Mouse (Mus musculus) embryonic facial prominence, embryonic 11.5 days (tissue): ENCODE measurements around the gene Wdr81. TPM values are rescaled to one million over a fixed set of nuclear protein-coding genes. Genes with fewer than 3 reads are reported as not detected.

Source experiments
- ATAC-seq: fragments of 200-750 bp; cut with Nextera tagmentation; replicated peaks from 2 replicates; pipeline ENCODE4 v1.8.0; 2017; ENCODE audit warnings: low read depth; ENCODE audit not compliant: insufficient number of reproducible peaks, low FRiP score, low TSS enrichment
- DNase-seq: peaks from one replicate; pipeline ENCODE4 v3.0.0-alpha.2; 2015; ENCODE audit warnings: low spot score
- H3K27ac ChIP-seq: fragments of 300-500 bp; sonication (generic); replicated peaks from 2 replicates; pipeline ENCODE4 v1.5.1; 2014; ENCODE audit warnings: mild to moderate bottlenecking, low read depth, low read length, control low read depth
- H3K27me3 ChIP-seq: fragments of 300-500 bp; sonication (generic); 2 replicates; pipeline ENCODE4 v1.6.1; 2014; ENCODE audit warnings: mild to moderate bottlenecking, low read length, moderate library complexity, mixed read lengths; ENCODE audit not compliant: control insufficient read depth, insufficient read depth
- H3K36me3 ChIP-seq: fragments of 300-500 bp; sonication (generic); replicated peaks from 2 replicates; pipeline ENCODE4 v1.6.1; 2014; ENCODE audit warnings: low read depth, mild to moderate bottlenecking, low read length, moderate library complexity, mixed read lengths; ENCODE audit not compliant: control insufficient read depth, insufficient read depth
- H3K4me1 ChIP-seq: fragments of 300-500 bp; sonication (generic); 2 replicates; pipeline ENCODE4 v1.6.1; 2014; ENCODE audit warnings: low read length, mixed read lengths; ENCODE audit not compliant: control insufficient read depth, insufficient read depth
- H3K4me2 ChIP-seq: fragments of 300-500 bp; sonication (generic); 2 replicates; pipeline ENCODE4 v1.6.1; 2014; ENCODE audit warnings: low read depth, mild to moderate bottlenecking, control low read depth, low read length, moderate library complexity
- H3K4me3 ChIP-seq: fragments of 300-500 bp; sonication (generic); 2 replicates; pipeline ENCODE4 v1.5.1; 2014; ENCODE audit warnings: low read depth, low read length, control low read depth
- H3K9ac ChIP-seq: fragments of 300-500 bp; sonication (generic); replicated peaks from 2 replicates; pipeline ENCODE4 v1.6.1; 2014; ENCODE audit warnings: mild to moderate bottlenecking, control low read depth, low read length
- H3K9me3 ChIP-seq: fragments of 300-500 bp; sonication (generic); replicated peaks from 2 replicates; pipeline ENCODE4 v1.6.1; 2016; ENCODE audit warnings: mild to moderate bottlenecking, low read length, inconsistent platforms, mixed read lengths; ENCODE audit not compliant: control insufficient read depth
- WGBS: fragments of 180-500 bp; shearing (Covaris S2); extraction: QIAGEN DNeasy Blood & Tissue Kit; methylation state at CpG from one replicate; pipeline ENCODE4 v1.1.7; 2014; 5-methylcytosine and 5-hydroxymethylcytosine counted together
- polyA plus RNA-seq: library from polyadenylated mRNA; unstranded; fragments of >200 nt; fragmentation: Nextera tagmentation; extraction: Ambion mirVana; gene quantifications from 2 replicates; pipeline ENCODE4 v1.2.1, GENCODE M21; 2014

Gene Wdr81
- polyA plus RNA-seq, 1 experiment from 2014 or later, result 2.3 TPM

GRCm38 (mm10) chr11:75410591-75410990 lies 43.9 kb downstream of the Wdr81 start:
- Histone ChIP-seq H3K36me3 (no peaks in the 10 kb centered on the region; the same call in 1 of the 2 replicates), H3K27ac (no peak overlapping the region), H3K9ac (no peak overlapping the region), H3K4me1 (no peaks in the 10 kb centered on the region), H3K9me3 (no peaks in the 10 kb centered on the region), H3K27me3 (no peaks in the 10 kb centered on the region), H3K4me2 (no peak overlapping the region), H3K4me3 (no peak overlapping the region)
- WGBS, result 93% methylated on average over 7 of the region's 7 CpGs
- DNase-seq, result no peak
- ATAC-seq, result no peak

- H3K27ac ChIP-seq, result no peak overlapping the region
- no peaks in the 10 kb centered on the region for H3K4me1 ChIP-seq
- no peaks in the 10 kb centered on the region; the same call in 1 of the 2 replicates for H3K36me3 ChIP-seq
- no peak overlapping the region for H3K9ac ChIP-seq
- no peaks in the 10 kb centered on the region for H3K27me3 ChIP-seq
- no peak overlapping the region for H3K4me2 ChIP-seq
- no peak overlapping the region for H3K4me3 ChIP-seq
- no peaks in the 10 kb centered on the region for H3K9me3 ChIP-seq
- WGBS, result 83% methylated on average over 17 of the region's 17 CpGs
- DNase-seq (no peak), ATAC-seq (no peak)
Observed at GRCm38 (mm10) chr11:75409679-75410575, 44.6 kb downstream of the Wdr81 start.

GRCm38 (mm10) chr11:75406865-75407264 lies 47.7 kb downstream of the Wdr81 start:
- Histone ChIP-seq H3K36me3 (no peaks in the 10 kb centered on the region; the same call in none of the 2 replicates), H3K4me1 (no peaks in the 10 kb centered on the region), H3K4me3 (no peak overlapping the region), H3K27ac (no peak overlapping the region), H3K9ac (no peak overlapping the region), H3K27me3 (no peaks in the 10 kb centered on the region), H3K4me2 (no peak overlapping the region), H3K9me3 (no peaks in the 10 kb centered on the region)
- WGBS, result 35% methylated on average over 3 of the region's 3 CpGs
- DNase-seq, result peak; percentile 48
- ATAC-seq, result no peak

- Histone ChIP-seq H3K9me3 (no peaks in the 10 kb centered on the region), H3K9ac (no peak overlapping the region), H3K4me1 (no peaks in the 10 kb centered on the region), H3K4me2 (no peak overlapping the region), H3K27ac (no peak overlapping the region), H3K36me3 (no peaks in the 10 kb centered on the region; the same call in none of the 2 replicates), H3K27me3 (no peaks in the 10 kb centered on the region), H3K4me3 (no peak overlapping the region)
- WGBS, result 74% methylated on average over 4 of the region's 4 CpGs
- no peak for ATAC-seq
- DNase-seq, result no peak
Observed at GRCm38 (mm10) chr11:75406104-75406503, 48.4 kb downstream of the Wdr81 start.

- H3K36me3 ChIP-seq, result no peaks in the 10 kb centered on the region; the same call in 1 of the 2 replicates
- H3K4me1 ChIP-seq, result no peaks in the 10 kb centered on the region
- no peak overlapping the region for H3K27ac ChIP-seq
- no peaks in the 10 kb centered on the region for H3K27me3 ChIP-seq
- no peak overlapping the region for H3K4me3 ChIP-seq
- H3K9me3 ChIP-seq, result no peaks in the 10 kb centered on the region
- no peak overlapping the region for H3K9ac ChIP-seq
- DNase-seq (no peak), ATAC-seq (no peak)
- WGBS, result 89% methylated on average over 6 of the region's 6 CpGs
- H3K4me2 ChIP-seq, result no peak overlapping the region
Observed at GRCm38 (mm10) chr11:75404801-75405200, 49.7 kb downstream of the Wdr81 start.

- DNase-seq (no peak), ATAC-seq (no peak)
- H3K4me1 ChIP-seq, result no peaks in the 10 kb centered on the region
- no peaks in the 10 kb centered on the region; the same call in 1 of the 2 replicates for H3K36me3 ChIP-seq
- WGBS, result 73% methylated on average over 6 of the region's 6 CpGs
- H3K9me3 ChIP-seq, result no peaks in the 10 kb centered on the region
- H3K27ac ChIP-seq, result no peak overlapping the region
- H3K27me3 ChIP-seq, result no peaks in the 10 kb centered on the region
- no peak overlapping the region for H3K4me2 ChIP-seq
- no peak overlapping the region for H3K9ac ChIP-seq
- no peak overlapping the region for H3K4me3 ChIP-seq
Observed at GRCm38 (mm10) chr11:75403301-75404052, 51.0 kb downstream of the Wdr81 start.

- no peak for ATAC-seq
- no peak overlapping the region for H3K4me2 ChIP-seq
- no peaks in the 10 kb centered on the region for H3K9me3 ChIP-seq
- no peaks in the 10 kb centered on the region for H3K27me3 ChIP-seq
- H3K4me1 ChIP-seq, result no peaks in the 10 kb centered on the region
- WGBS, result 65% methylated on average over 5 of the region's 5 CpGs
- H3K36me3 ChIP-seq, result no peaks in the 10 kb centered on the region; the same call in 1 of the 2 replicates
- H3K4me3 ChIP-seq, result no peak overlapping the region
- no peak overlapping the region for H3K27ac ChIP-seq
- DNase-seq, result peak; percentile 73
- H3K9ac ChIP-seq, result no peak overlapping the region
Observed at GRCm38 (mm10) chr11:75402271-75402690, 52.2 kb downstream of the Wdr81 start.

- no peaks in the 10 kb centered on the region for H3K27me3 ChIP-seq
- H3K27ac ChIP-seq, result no peak overlapping the region
- H3K4me2 ChIP-seq, result no peak overlapping the region
- DNase-seq (no peak), ATAC-seq (no peak)
- WGBS, result 72% methylated on average over 9 of the region's 9 CpGs
- H3K4me1 ChIP-seq, result no peaks in the 10 kb centered on the region
- no peaks in the 10 kb centered on the region; the same call in 1 of the 2 replicates for H3K36me3 ChIP-seq
- no peak overlapping the region for H3K9ac ChIP-seq
- H3K9me3 ChIP-seq, result no peaks in the 10 kb centered on the region
- H3K4me3 ChIP-seq, result no peak overlapping the region
Observed at GRCm38 (mm10) chr11:75400099-75400498, 54.4 kb downstream of the Wdr81 start.
